Mouse (Mus musculus): ENCODE measurements around the gene Lst1. TPM values are rescaled to one million over a fixed set of nuclear protein-coding genes. Genes with fewer than 3 reads are reported as not detected.

Gene Lst1
- polyA plus RNA-seq, 1 experiment from 2014 or later = 13.0 TPM

DNA sequence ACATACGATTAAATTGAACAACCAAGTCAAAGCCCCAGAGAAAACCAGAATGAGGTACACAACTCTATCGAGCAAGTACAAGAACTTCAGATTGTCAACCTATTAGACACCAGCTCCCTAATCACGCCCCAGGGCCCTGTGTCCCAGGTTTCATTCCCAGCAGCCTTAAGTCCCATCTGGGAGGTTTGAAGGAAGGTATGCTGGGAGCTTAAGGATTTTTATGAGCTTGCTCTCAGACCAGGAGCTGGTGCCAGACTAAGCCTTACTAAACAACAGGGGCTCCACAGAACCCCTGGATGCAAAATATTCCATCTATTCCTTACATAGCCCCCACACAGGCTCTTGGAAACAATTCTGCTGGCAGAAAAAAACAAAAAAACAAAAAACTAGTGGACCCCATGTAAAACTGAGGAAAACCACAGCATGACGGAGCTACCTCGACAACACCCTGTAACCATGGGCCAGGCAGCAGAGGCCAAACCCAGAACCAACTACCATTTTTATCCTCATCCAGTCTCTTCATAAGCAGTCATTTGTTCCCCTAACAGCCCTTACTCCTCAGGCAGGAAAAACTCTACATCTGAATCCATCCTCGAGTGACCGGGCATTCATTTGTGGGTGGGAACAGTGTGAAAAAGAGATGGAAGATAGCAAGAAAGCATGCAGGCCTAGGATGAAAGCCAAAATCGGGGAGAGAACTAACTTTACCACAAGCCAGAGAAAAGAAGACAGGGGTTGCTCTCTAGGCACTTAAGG is 24.7 kb downstream of the Lst1 start:
- H3K4me2 ChIP-seq = peak overlapping the region; percentile 89
- no peaks in the 10 kb centered on the region for H3K27me3 ChIP-seq
- H3K9me3 ChIP-seq = no peaks in the 10 kb centered on the region
- peaks cover 35% of the 10 kb centered on the region for H3K36me3 ChIP-seq
- peak overlapping the region; percentile 94 for H3K27ac ChIP-seq
- no peak for ATAC-seq (ENCODE audit: borderline replicate concordance, extremely low read depth, low FRiP score, low TSS enrichment)
- H3K9ac ChIP-seq = peak overlapping the region; percentile 97
- peak overlapping the region; percentile 90 for H3K4me3 ChIP-seq
- 5% methylated on average over 8 of the region's 8 CpGs for WGBS
- peaks cover 29% of the 10 kb centered on the region for H3K4me1 ChIP-seq

DNA sequence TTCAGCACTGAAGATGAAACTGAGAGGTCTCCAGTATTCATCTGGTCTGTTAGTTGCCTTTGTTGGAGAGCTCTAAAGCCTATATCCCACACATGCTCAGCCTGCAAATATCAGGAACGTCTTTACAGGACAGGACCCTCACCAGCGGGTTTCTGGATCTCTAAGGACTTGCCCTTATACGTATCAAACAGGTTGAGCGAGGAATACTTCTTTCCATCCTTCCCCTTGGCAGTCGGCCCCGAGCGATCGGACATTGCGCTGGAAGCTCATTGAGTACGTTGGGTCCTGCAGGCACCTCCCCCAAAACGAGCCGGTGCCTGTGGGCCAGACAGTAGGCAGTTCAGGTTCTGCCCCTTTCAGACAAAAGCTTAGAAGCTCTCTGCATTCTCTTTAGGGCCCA is 25.5 kb downstream of the Lst1 start:
- Histone ChIP-seq H3K27me3 (no peaks in the 10 kb centered on the region), H3K9me3 (no peaks in the 10 kb centered on the region), H3K4me3 (peak overlapping the region; percentile 90), H3K27ac (no peak overlapping the region), H3K9ac (peak overlapping the region; percentile 97), H3K36me3 (peaks cover 43% of the 10 kb centered on the region), H3K4me1 (peaks cover 29% of the 10 kb centered on the region), H3K4me2 (peak overlapping the region; percentile 89)
- WGBS = 16% methylated on average over 12 of the region's 12 CpGs
- ATAC-seq (ENCODE audit: borderline replicate concordance, extremely low read depth, low FRiP score, low TSS enrichment) = no peak

- ATAC-seq (ENCODE audit: borderline replicate concordance, extremely low read depth, low FRiP score, low TSS enrichment) = no peak
- Histone ChIP-seq H3K36me3 (peaks cover 49% of the 10 kb centered on the region), H3K27ac (no peak overlapping the region), H3K4me3 (peak overlapping the region; percentile 90), H3K4me2 (peak overlapping the region; percentile 89), H3K9ac (peak overlapping the region; percentile 97; the same call in 1 of the 2 replicates), H3K4me1 (peaks cover 29% of the 10 kb centered on the region), H3K9me3 (no peaks in the 10 kb centered on the region), H3K27me3 (no peaks in the 10 kb centered on the region)
- WGBS = 52% methylated on average over 14 of the region's 14 CpGs
These were observed 26.1 kb downstream of the Lst1 start for GRCm38 (mm10) chr17:35162121-35162520.

- no peak for ATAC-seq (ENCODE audit: borderline replicate concordance, extremely low read depth, low FRiP score, low TSS enrichment)
- Histone ChIP-seq H3K4me2 (no peak overlapping the region), H3K9ac (no peak overlapping the region), H3K4me1 (peaks cover 25% of the 10 kb centered on the region), H3K36me3 (peaks cover 56% of the 10 kb centered on the region), H3K9me3 (no peaks in the 10 kb centered on the region), H3K4me3 (no peak overlapping the region), H3K27ac (no peak overlapping the region), H3K27me3 (no peaks in the 10 kb centered on the region)
- 80% methylated on average over 11 of the region's 11 CpGs for WGBS
These were observed 26.8 kb downstream of the Lst1 start for GRCm38 (mm10) chr17:35161421-35161820.

- peaks cover 74% of the 10 kb centered on the region for H3K36me3 ChIP-seq
- WGBS = 80% methylated on average over 7 of the region's 7 CpGs
- H3K27ac ChIP-seq = no peak overlapping the region
- no peaks in the 10 kb centered on the region for H3K27me3 ChIP-seq
- no peak overlapping the region for H3K9ac ChIP-seq
- no peak overlapping the region for H3K4me3 ChIP-seq
- no peaks in the 10 kb centered on the region for H3K9me3 ChIP-seq
- ATAC-seq (ENCODE audit: borderline replicate concordance, extremely low read depth, low FRiP score, low TSS enrichment) = no peak
- no peak overlapping the region for H3K4me2 ChIP-seq
- peaks cover 16% of the 10 kb centered on the region for H3K4me1 ChIP-seq
These were observed 28.6 kb downstream of the Lst1 start for GRCm38 (mm10) chr17:35159638-35160037.

DNA sequence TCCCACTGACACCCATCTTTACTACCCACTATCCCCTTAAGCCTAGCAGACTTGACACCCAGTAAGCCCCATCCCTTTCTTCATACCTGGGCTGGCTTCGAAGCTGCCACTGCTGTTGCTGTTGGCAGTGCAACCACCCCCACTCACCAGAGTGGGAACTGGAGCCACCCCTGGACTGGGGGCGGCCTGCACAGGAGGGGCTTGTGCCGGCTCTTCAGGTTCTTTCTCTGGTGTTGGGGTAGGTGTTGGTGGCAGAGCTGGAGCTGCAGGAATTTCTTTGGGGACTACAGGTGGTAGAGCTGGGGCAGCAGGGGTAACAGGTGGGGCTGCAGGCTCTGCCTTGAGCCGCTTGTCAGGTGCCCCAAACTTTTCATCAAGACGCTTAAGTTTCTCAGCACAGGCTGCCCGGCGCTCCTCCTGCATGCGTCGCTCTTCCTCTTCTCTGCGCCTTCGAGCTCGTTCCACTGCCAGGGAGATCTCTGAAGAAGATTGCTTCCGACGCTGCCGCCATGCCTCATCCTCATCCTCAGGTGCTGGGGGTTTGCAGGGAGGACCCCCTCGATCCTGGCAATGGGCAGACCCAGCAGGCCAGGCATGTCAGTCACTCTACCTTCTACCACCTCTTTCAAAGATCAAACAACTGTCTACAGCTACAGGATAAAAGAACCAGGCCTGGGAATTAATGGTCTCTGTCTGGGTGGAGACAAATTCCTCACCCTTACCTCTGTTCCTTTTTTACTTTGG is 29.2 kb downstream of the Lst1 start:
- Histone ChIP-seq H3K4me2 (no peak overlapping the region), H3K4me3 (no peak overlapping the region), H3K27me3 (no peaks in the 10 kb centered on the region), H3K9me3 (no peaks in the 10 kb centered on the region), H3K27ac (no peak overlapping the region), H3K4me1 (peaks cover 16% of the 10 kb centered on the region), H3K36me3 (peaks cover 80% of the 10 kb centered on the region), H3K9ac (no peak overlapping the region)
- WGBS = 88% methylated on average over 16 of the region's 16 CpGs
- ATAC-seq (ENCODE audit: borderline replicate concordance, extremely low read depth, low FRiP score, low TSS enrichment) = no peak

GRCm38 (mm10) chr17:35157661-35158175 is 30.5 kb downstream of the Lst1 start:
- H3K4me1 ChIP-seq = peaks cover 13% of the 10 kb centered on the region
- no peak overlapping the region for H3K9ac ChIP-seq
- no peaks in the 10 kb centered on the region for H3K27me3 ChIP-seq
- ATAC-seq (ENCODE audit: borderline replicate concordance, extremely low read depth, low FRiP score, low TSS enrichment) = no peak
- 98% methylated on average over 8 of the region's 8 CpGs for WGBS
- peaks cover 93% of the 10 kb centered on the region for H3K36me3 ChIP-seq
- no peaks in the 10 kb centered on the region for H3K9me3 ChIP-seq
- no peak overlapping the region for H3K4me2 ChIP-seq
- no peak overlapping the region for H3K27ac ChIP-seq
- H3K4me3 ChIP-seq = no peak overlapping the region

- H3K36me3 ChIP-seq = peaks cover 97% of the 10 kb centered on the region
- ATAC-seq (ENCODE audit: borderline replicate concordance, extremely low read depth, low FRiP score, low TSS enrichment) = no peak
- 92% methylated on average over 8 of the region's 8 CpGs for WGBS
These were observed 31.0 kb downstream of the Lst1 start for GRCm38 (mm10) chr17:35157254-35157653.

GRCm38 (mm10) chr17:35156461-35157200 is 31.6 kb downstream of the Lst1 start:
- 87% methylated on average over 33 of the region's 33 CpGs for WGBS
- H3K27ac ChIP-seq = no peak overlapping the region
- no peak overlapping the region for H3K4me2 ChIP-seq
- ATAC-seq (ENCODE audit: borderline replicate concordance, extremely low read depth, low FRiP score, low TSS enrichment) = no peak
- no peak overlapping the region for H3K4me3 ChIP-seq
- H3K27me3 ChIP-seq = no peaks in the 10 kb centered on the region
- H3K9me3 ChIP-seq = no peaks in the 10 kb centered on the region
- 0 out of 2 replicates have a peak, but pooled peaks cover 4% of the 10 kb centered on the region for H3K4me1 ChIP-seq
- peaks cover 100% of the 10 kb centered on the region for H3K36me3 ChIP-seq
- H3K9ac ChIP-seq = no peak overlapping the region

More at GRCm38 (mm10) chr17:35157254-35157653, 31.0 kb downstream of the Lst1 start:
- no peak overlapping the region for H3K27ac ChIP-seq
- no peak overlapping the region for H3K9ac ChIP-seq
- no peaks in the 10 kb centered on the region for H3K27me3 ChIP-seq
- no peak overlapping the region for H3K4me2 ChIP-seq
- no peak overlapping the region for H3K4me3 ChIP-seq
- H3K9me3 ChIP-seq = no peaks in the 10 kb centered on the region
- peaks cover 8% of the 10 kb centered on the region for H3K4me1 ChIP-seq

DNA sequence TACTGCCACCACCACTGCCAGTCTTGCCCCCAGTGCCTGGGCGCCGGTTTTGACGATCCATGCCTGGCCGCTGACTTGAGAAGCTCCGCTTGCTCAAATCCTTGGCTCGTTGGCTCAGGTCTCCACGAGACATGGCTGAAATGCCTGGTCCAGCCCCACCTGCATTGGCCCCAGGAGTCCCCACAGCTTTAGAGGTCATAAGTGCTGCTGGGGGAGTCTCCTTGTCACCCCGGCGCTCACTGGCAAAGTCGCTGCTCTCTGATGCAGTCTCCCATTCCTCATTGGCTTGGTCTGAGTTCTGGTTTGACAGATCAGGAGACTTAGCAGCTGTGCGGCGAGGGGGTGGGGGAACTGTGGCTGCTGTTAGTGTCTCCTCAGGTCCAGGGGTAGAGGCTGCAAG is 32.8 kb downstream of the Lst1 start:
- H3K36me3 ChIP-seq = peaks cover 98% of the 10 kb centered on the region
- no peak overlapping the region for H3K4me2 ChIP-seq
- no peak overlapping the region for H3K27ac ChIP-seq
- WGBS = 89% methylated on average over 12 of the region's 12 CpGs
- H3K4me3 ChIP-seq = no peak overlapping the region
- ATAC-seq (ENCODE audit: borderline replicate concordance, extremely low read depth, low FRiP score, low TSS enrichment) = no peak
- no peaks in the 10 kb centered on the region for H3K9me3 ChIP-seq
- H3K27me3 ChIP-seq = no peaks in the 10 kb centered on the region
- no peak overlapping the region for H3K9ac ChIP-seq
- H3K4me1 ChIP-seq = no peaks in the 10 kb centered on the region

- no peak overlapping the region for H3K4me2 ChIP-seq
- H3K27ac ChIP-seq = no peak overlapping the region
- H3K9ac ChIP-seq = no peak overlapping the region
- no peaks in the 10 kb centered on the region for H3K4me1 ChIP-seq
- no peak for ATAC-seq (ENCODE audit: borderline replicate concordance, extremely low read depth, low FRiP score, low TSS enrichment)
- H3K27me3 ChIP-seq = no peaks in the 10 kb centered on the region
- H3K4me3 ChIP-seq = no peak overlapping the region
- peaks cover 98% of the 10 kb centered on the region for H3K36me3 ChIP-seq
- no peaks in the 10 kb centered on the region for H3K9me3 ChIP-seq
- WGBS = 79% methylated on average over 7 of the region's 7 CpGs
These were observed 33.6 kb downstream of the Lst1 start for GRCm38 (mm10) chr17:35154616-35155015.
